Mouse (Mus musculus): ENCODE measurements at regions not wholly inside any gene's neighbourhood (a gene's known extent, or its start where the extent isn't known, plus 50 kb on each side); places are given as distances from the start of the nearest gene placed in this dataset.

DNA sequence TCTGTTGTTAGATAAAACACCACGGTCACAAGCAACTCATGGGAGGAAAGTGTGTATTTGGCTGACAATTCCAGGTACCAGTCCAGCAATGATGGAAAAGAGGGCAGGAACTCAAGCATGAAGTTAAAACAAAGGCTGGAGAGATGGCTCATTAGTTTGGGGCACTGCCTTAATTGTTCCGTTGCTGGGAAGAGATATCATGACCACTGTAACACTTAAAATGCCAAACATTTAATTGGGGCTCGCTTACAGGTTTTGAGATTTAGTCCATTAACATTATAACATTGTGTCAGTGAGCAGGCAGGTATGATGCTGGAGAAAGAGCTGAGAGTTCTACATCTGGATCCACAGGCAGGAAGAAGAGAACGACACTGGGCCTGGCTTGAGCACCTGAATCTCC is 782.0 kb upstream of the Celf2 start:
- DNase-seq (ENCODE audit: low spot score), result no peak

DNA sequence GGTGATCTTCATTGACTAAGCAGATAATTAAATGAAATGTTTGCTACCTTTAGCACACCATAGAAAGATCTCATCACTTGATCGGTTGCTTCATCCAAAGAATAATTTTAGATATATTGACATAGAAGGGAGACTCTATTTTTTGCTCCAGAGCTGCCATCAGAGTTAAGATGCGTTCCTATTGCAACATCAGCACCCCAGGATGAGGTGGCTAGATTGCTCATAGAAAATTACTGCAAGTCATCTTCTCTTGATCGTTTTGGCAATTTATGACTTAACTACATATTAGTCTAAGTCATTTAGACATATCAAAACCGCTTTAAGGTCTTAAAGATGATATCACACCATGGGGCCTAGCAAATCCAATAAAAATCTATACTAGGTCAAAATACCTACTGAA is 778.0 kb upstream of the Celf2 start:
- no peak for DNase-seq (ENCODE audit: low spot score)

DNA sequence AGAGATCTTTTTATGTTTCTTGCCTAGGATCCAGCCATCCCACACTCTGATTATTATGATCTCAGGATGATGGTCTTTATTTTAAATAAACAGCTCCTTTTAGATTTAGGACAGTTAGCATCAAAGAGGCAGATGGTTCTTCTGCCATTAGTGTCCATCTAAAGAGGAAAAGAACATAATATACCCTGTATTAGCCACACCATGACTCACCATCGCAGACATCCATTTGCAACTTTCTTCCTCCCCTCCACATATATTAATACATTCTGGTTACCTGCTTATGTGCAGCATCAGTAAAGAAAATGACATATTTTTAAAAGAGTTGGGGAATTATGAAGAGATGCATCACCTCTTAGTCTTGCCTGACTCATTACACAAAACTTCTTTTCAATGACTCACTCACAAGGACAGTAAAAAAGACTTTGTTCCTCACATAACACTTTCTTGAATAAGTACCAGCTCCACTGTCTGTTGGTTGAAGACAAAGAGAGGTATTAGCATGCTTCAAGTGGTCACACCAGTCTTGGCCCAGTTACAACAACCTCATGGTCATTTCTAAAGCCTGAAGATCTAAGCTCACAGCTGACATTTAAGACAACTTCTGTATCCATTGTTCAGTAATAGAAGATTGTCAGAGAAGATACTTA is 766.9 kb upstream of the Celf2 start:
- no peak for DNase-seq (ENCODE audit: low spot score)

Data from adipocyte (in vitro differentiated cells).